In genomic region chr11:70308296-70308695, GRCm38 (mm10) we compare ENCODE assay signal across 12 mouse cellular contexts. TPM values are rescaled to one million over a fixed set of nuclear protein-coding genes. Genes with fewer than 3 reads are reported as not detected.
DNase-seq lines count a peak whose midpoint lies in the region; ATAC-seq and TF ChIP-seq lines count a peak whose summit lies in the region.
"Had no signal": no experiment of that assay in that cellular context is flagged by ENCODE, and none has a peak within 500 bp of the region (broad histone marks: within the 10 kb centered on the region; RNA-seq: fewer than 3 reads in every experiment).

No protein-coding gene starts in this region.

- H3K27me3 ChIP-seq in heart, adult 2 months (ENCODE audit: control insufficient read depth, insufficient read depth, low read length), result no peaks in the 10 kb centered on the region
- no peaks in the 10 kb centered on the region for H3K27me3 ChIP-seq in forebrain, embryonic 11.5 days (ENCODE audit: control insufficient read depth, insufficient read depth, low read length)

- no peaks in the 10 kb centered on the region for H3K9me3 ChIP-seq in forebrain, embryonic 11.5 days (ENCODE audit: control insufficient read depth, low read length)

- no peak overlapping the region for H3K4me3 ChIP-seq in heart, adult 2 months
- H3K4me3 ChIP-seq in lung, adult 2 months (replicated peaks; ENCODE audit: extremely low read depth, low read depth, low read length), result no peak overlapping the region
- no peak overlapping the region for H3K4me3 ChIP-seq in forebrain, embryonic 11.5 days (ENCODE audit: low read depth, low read length)

- peaks cover 4% of the 10 kb centered on the region for H3K4me1 ChIP-seq in heart, adult 2 months (ENCODE audit: control insufficient read depth, insufficient read depth, low read length)
- H3K4me1 ChIP-seq in lung, adult 2 months (ENCODE audit: control insufficient read depth, insufficient read depth, low read length), result no peaks in the 10 kb centered on the region; the same call in 1 of the 2 replicates
- no peaks in the 10 kb centered on the region for H3K4me1 ChIP-seq in forebrain, embryonic 11.5 days (replicated peaks; ENCODE audit: control insufficient read depth, insufficient read depth, low read length)

- H3K4me2 ChIP-seq in forebrain, embryonic 11.5 days (ENCODE audit: low read depth, low read length, severe bottlenecking), result no peak overlapping the region

- H3K27ac ChIP-seq in heart, adult 2 months, result no peak overlapping the region
- H3K27ac ChIP-seq in forebrain, embryonic 11.5 days (ENCODE audit: low read depth, low read length), result no peak overlapping the region

- no peaks in the 10 kb centered on the region for H3K36me3 ChIP-seq in heart, adult 2 months (ENCODE audit: control insufficient read depth, insufficient read depth, low read length)
- H3K36me3 ChIP-seq in forebrain, embryonic 11.5 days (ENCODE audit: control insufficient read depth, insufficient read depth, low read length), result no peaks in the 10 kb centered on the region

- TF ChIP-seq CTCF in heart, adult 2 months (IDR thresholded peaks at IDR 0.05), result peak; percentile 57
- TF ChIP-seq CTCF in lung, adult 2 months (IDR thresholded peaks at IDR 0.05; ENCODE audit: insufficient read depth, low read length), result peak; percentile 5; the same call in 1 of the 2 replicates

- no peaks in the 10 kb centered on the region for H3K79me2 ChIP-seq in heart, adult 2 months (replicated peaks; ENCODE audit: control insufficient read depth, insufficient read depth, low read length)

- no peak overlapping the region for H3K9ac ChIP-seq in heart, adult 2 months (ENCODE audit: low read depth, low read length)
- H3K9ac ChIP-seq in forebrain, embryonic 11.5 days (ENCODE audit: low read length), result no peak overlapping the region

- no peak for TF ChIP-seq EP300 in heart, adult 2 months (IDR thresholded peaks at IDR 0.05; ENCODE audit: insufficient read depth, low read depth, low read length)

- intact Hi-C loops in heart, adult 2 months (cut with DNase I), result no loop called here
- intact Hi-C loops in heart, postnatal 25 days (cut with DNase I), result no loop called here

- TF ChIP-seq POLR2A in heart, adult 2 months (IDR thresholded peaks at IDR 0.05; ENCODE audit: insufficient read depth, low read depth, low read length), result no peak
- no peak for TF ChIP-seq POLR2A in lung, adult 2 months (IDR thresholded peaks at IDR 0.05; ENCODE audit: borderline replicate concordance, extremely low read depth, low read depth, low read length)

- no peak for ATAC-seq in forebrain, embryonic 11.5 days (replicated peaks; ENCODE audit: low FRiP score)
- no peak for ATAC-seq in megakaryocyte-erythroid progenitor cell, adult 5-6 weeks (replicated peaks; ENCODE audit: low FRiP score, low TSS enrichment, poor library complexity, severe bottlenecking)

- 93% methylated on average over 2 of the region's 2 CpGs for WGBS in heart, adult 2 months
- WGBS in lung, adult 2 months, result 94% methylated on average over 2 of the region's 2 CpGs
- 95% methylated on average over 2 of the region's 2 CpGs for WGBS in forebrain, embryonic 11.5 days

- no peak for DNase-seq in heart, adult 2 months
- no peak for DNase-seq in heart, postnatal 25 days (ENCODE audit: low spot score)
- DNase-seq in lung, adult 2 months, result no peak
- DNase-seq in lung, postnatal 25 days (ENCODE audit: low spot score), result no peak
- DNase-seq in T-cell, adult 2 months (ENCODE audit: low spot score), result peak; percentile 24
- peak; percentile 52 for DNase-seq in thymus, postnatal 25 days
- no peak for DNase-seq in forebrain, embryonic 11.5 days (ENCODE audit: low spot score)
- DNase-seq: heart, postnatal 14 days had no signal

RNA-seq across cellular contexts. Expression of gene Alox12e, which starts 14.1 kb away (rescaled TPM):
- under 1 TPM in 1 of 2 experiments, not detected in 1; 0.16 TPM for total RNA-seq in heart, adult 2 months (2021)
- 0.10 TPM in 1 of 2 replicates, not detected in the other for polyA plus RNA-seq in heart, adult 2 months (2012; rRNA removed)
- total RNA-seq in heart, postnatal 25 days (2021), result under 1 TPM in 1 of 2 experiments, not detected in 1; 0.14 TPM
- polyA plus RNA-seq in lung, adult 2 months (2012; rRNA removed), result 0.31 and 0.40 TPM in 2 replicates
- not detected in 2 replicates for polyA plus RNA-seq in forebrain, embryonic 11.5 days (2014; fragmentation: Nextera tagmentation; extraction: Ambion mirVana)
- not detected in 2 replicates for total RNA-seq in megakaryocyte-erythroid progenitor cell, adult 5-6 weeks (2014; fragmentation: Nextera tagmentation)
- not detected in 2 replicates for total RNA-seq in megakaryocyte-erythroid progenitor cell, adult 5-6 weeks (2017)
- total RNA-seq: adrenal gland, postnatal 4 days; common myeloid progenitor, adult 5-6 weeks had no signal

RNA-seq across cellular contexts. Expression of gene Alox15, which starts 43.5 kb away (rescaled TPM):
- 10 to 100 TPM in 1 of 2 experiments, 1 to 10 TPM in 1; 5.5 to 13.7 TPM for total RNA-seq in heart, adult 2 months (2021)
- polyA plus RNA-seq in heart, adult 2 months (2012; rRNA removed), result 1.5 and 2.9 TPM in 2 replicates
- 1 to 10 TPM; 4.8 to 5.4 TPM for total RNA-seq in heart, postnatal 25 days (2021)
- 4.2 and 14.2 TPM in 2 replicates for polyA plus RNA-seq in lung, adult 2 months (2012; rRNA removed)
- 0.17 and 0.21 TPM in 2 replicates for polyA plus RNA-seq in forebrain, embryonic 11.5 days (2014; fragmentation: Nextera tagmentation; extraction: Ambion mirVana)
- not detected in 2 replicates for total RNA-seq in megakaryocyte-erythroid progenitor cell, adult 5-6 weeks (2014; fragmentation: Nextera tagmentation)
- total RNA-seq in megakaryocyte-erythroid progenitor cell, adult 5-6 weeks (2017), result not detected in 2 replicates
- total RNA-seq: common myeloid progenitor, adult 5-6 weeks; left cerebral cortex, postnatal 25 days had no signal

RNA-seq across cellular contexts. Expression of gene Alox12, which starts 53.1 kb away (rescaled TPM):
- 1 to 10 TPM; 2.8 to 6.0 TPM for total RNA-seq in heart, adult 2 months (2021)
- polyA plus RNA-seq in heart, adult 2 months (2012; rRNA removed), result 6.2 and 7.2 TPM in 2 replicates
- 1 to 10 TPM; 3.1 to 3.7 TPM for total RNA-seq in heart, postnatal 25 days (2021)
- polyA plus RNA-seq in lung, adult 2 months (2012; rRNA removed), result 4.6 and 9.2 TPM in 2 replicates
- polyA plus RNA-seq in forebrain, embryonic 11.5 days (2014; fragmentation: Nextera tagmentation; extraction: Ambion mirVana), result 2.5 and 2.7 TPM in 2 replicates
- 0.48 TPM in 1 of 2 replicates, not detected in the other for total RNA-seq in megakaryocyte-erythroid progenitor cell, adult 5-6 weeks (2014; fragmentation: Nextera tagmentation)
- 0.11 and 0.42 TPM in 2 replicates for total RNA-seq in megakaryocyte-erythroid progenitor cell, adult 5-6 weeks (2017)

Comparison
In these comparisons a context has a peak if more than half of its experiments do, and no peak if none do; other contexts are left out.
1. DNase-seq: peak in T-cell, adult 2 months (single experiment) and thymus, postnatal 25 days (single experiment); none in heart, adult 2 months (0 of 2), heart, postnatal 25 days (single experiment), lung, adult 2 months (single experiment), lung, postnatal 25 days (single experiment) and forebrain, embryonic 11.5 days (single experiment).
2. RNA of gene Alox15, which starts 43.5 kb away (total RNA-seq): 5.5 to 13.7 TPM in heart, adult 2 months and 4.8 to 5.4 TPM in heart, postnatal 25 days; not detected in megakaryocyte-erythroid progenitor cell, adult 5-6 weeks; every median in the first group is over 4 times any median in the second.